Mouse (Mus musculus): ENCODE measurements at regions not wholly inside any gene's neighbourhood (a gene's known extent, or its start where the extent isn't known, plus 50 kb on each side); places are given as distances from the start of the nearest gene placed in this dataset.

DNA sequence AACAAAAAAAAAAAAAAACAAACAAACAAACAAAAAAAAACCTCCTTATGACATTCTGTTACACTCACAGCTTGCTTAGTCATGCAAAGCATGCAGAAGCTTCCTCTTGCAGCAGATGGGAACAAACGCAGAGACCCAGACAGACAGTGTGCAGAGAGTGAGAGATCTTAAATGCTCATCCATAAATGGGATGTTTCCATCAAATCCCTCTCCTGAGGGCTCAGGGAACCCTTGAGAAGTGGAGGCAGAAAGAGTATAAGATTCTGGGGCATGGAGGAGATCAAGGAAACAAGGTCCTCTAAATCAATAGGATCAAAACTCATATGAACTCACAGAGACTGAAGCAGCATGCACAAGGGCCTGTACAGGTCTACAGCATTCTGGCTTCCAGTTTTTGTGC is 52.5 kb downstream of the Adm start:
- peak in 1 of 2 experiments; percentile 33 for DNase-seq (ENCODE audit: low spot score in 2 of 2)

DNA sequence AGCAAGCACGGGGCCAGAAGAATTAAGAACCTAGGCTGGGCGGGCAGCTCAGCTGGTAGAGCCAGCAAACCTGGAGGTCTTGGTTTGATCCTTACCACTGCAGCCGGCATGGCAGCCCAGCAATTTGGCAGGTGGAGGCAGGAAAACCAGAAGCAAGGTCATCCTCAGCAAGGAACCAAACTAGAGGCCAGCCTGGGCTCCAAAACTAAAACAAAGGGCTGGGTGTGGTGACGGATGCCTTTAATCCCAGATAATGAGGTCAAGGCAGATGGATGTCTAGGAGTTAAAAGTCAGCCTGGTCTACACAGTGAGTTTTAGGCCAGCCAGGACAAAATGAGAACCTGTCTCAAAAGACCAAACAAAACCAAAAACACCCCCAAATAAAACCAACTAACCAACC is 55.5 kb downstream of the Adm start:
- DNase-seq (ENCODE audit: low spot score in 2 of 2), result no peak

- peak; percentile 37 to 49 for DNase-seq (ENCODE audit: low spot score in 2 of 2)
Observed at GRCm38 (mm10) chr7:110688884-110689681, 61.6 kb downstream of the Adm start.

DNA sequence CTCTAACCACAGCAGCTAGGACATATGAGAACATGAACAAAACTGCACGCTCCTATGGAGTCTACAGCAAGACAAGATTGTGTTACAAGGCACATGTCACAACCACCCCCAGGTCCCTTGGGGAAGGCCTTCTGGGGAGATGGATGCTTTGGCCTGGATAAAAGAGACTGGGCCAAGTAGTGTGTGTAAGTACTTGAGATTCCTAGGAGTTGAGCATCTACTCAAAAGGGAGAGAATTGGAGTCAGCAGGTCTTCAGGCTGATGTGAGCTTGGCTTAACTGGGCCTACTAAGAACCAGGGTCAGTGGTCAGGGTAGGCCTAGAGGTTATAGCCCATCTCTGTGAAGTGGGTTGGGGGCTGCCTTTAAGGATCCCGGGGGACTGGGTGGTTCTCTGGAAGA is 62.8 kb downstream of the Adm start:
- no peak for DNase-seq (ENCODE audit: low spot score in 2 of 2)

DNA sequence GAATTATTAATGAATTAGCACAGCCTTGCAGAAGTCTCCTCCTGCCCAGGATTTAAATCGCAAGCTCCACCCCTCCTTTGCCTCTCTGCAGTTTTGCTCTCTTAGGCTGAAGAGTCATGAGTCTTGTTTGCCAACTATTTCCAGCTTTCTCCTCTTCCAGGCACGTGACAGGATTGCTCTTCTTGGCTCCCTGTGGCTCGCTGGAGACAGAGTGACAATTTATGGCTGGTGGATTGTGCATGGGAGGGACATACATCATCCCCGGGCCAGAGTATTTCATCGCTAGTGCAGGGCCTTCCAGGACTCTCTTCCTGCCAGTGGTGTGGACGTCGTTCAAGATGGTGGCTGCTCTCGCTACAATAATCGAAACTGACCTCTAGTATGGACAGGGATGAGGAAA is 63.4 kb downstream of the Adm start:
- DNase-seq (ENCODE audit: low spot score in 2 of 2), result no peak

GRCm38 (mm10) chr7:110694262-110694661 is 66.8 kb downstream of the Adm start:
- DNase-seq (ENCODE audit: low spot score in 2 of 2), result no peak

- no peak for DNase-seq (ENCODE audit: low spot score in 2 of 2)
Observed at GRCm38 (mm10) chr7:110695729-110696128, 68.3 kb downstream of the Adm start.

- no peak for DNase-seq (ENCODE audit: low spot score in 2 of 2)
Observed at GRCm38 (mm10) chr7:110698211-110699153, 69.5 kb upstream of the Ampd3 start.

DNA sequence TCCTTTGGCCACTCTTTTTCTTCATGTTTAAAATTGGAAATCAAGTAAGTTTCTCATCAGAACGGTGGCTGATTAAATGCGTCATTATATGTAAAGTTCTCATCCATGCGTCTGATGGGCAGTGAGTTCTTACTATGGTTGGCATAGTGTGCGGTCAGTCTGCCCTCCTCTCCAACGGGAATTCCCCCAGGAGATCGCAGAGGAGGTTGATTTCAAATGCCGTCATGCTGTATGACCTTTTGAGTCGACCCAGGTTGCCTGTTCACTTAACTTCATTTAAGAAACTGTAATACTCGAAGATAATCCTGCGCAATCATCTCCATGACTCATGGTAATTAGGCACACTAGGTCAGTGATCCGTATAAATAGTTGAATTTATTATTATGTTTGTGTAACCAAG is 68.4 kb upstream of the Ampd3 start:
- no peak for DNase-seq (ENCODE audit: low spot score in 2 of 2)

DNA sequence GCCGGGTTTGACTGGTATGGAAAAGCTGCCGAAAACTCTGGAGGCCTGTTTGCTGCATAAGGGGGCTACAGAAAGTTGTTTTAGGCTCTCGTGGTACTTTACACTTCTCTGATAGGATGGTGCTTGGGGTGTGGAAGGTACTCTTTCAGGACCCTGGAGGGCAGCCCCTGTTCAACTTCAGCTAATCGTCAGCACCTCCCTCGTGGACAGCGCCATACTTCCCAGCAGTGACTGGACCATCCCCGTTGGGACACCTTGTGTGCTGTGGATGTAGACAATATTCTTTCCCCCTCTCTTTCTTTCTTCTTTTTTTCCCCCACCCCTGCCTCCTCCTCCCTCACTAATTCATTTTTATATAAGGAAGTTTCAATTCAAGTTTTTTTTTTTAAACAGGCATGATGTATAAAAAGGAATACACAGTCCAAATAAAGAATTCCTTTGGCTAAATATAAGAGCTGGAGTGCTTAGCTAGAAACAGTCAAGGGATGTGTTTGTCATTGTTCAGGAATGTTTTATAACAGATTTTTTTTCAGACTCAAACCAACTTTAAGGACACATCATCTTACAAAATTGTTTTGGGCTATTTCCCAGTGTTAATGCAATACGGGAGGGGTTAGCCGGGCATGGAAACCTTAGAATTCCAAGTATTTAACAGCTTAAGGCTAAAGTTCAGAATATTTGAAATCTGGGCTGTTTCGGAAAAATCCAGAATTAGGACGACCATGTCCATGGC is 66.2 kb upstream of the Ampd3 start:
- DNase-seq (ENCODE audit: low spot score in 2 of 2), result no peak

GRCm38 (mm10) chr7:110702414-110702783 is 65.6 kb upstream of the Ampd3 start:
- DNase-seq (ENCODE audit: low spot score in 2 of 2), result peak; percentile 61 to 74

DNA sequence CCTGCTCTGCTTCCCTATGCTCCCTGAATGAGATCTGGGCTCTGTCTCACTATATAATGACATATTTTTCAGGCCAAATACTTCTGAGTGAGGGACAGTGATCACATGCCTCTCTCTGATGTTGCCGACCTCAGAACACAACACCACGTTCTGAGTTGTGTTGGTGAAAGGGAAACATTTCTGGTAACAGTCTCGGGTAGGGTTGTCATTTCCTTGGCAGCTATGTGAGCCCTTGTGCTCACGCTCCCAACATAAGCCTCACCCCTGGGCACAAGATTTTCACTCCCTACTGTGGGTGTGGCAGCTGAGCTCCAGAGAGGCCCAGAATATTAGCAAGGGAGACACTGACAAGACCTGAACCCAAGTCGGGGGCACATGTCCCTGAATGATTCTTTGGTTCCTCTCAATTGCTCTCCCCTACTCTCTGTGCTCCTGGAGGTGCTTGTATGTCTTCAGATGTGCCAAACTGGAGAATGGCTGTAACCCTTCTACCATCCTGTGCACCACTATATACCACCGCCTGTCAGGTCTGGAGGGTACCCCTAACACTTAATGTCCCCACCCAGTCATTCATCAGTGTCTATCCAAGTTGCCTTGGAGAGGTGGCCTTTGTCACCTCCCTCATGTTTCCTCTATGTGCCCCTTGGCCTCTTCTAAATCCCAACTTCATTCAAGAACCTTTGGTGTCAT is 62.5 kb upstream of the Ampd3 start:
- DNase-seq (ENCODE audit: low spot score in 2 of 2), result no peak

- DNase-seq (ENCODE audit: low spot score in 2 of 2), result no peak
Observed at GRCm38 (mm10) chr7:110706001-110706695, 61.9 kb upstream of the Ampd3 start.

- no peak for DNase-seq (ENCODE audit: low spot score in 2 of 2)
Observed at GRCm38 (mm10) chr7:110706696-110707087, 61.3 kb upstream of the Ampd3 start.

DNA sequence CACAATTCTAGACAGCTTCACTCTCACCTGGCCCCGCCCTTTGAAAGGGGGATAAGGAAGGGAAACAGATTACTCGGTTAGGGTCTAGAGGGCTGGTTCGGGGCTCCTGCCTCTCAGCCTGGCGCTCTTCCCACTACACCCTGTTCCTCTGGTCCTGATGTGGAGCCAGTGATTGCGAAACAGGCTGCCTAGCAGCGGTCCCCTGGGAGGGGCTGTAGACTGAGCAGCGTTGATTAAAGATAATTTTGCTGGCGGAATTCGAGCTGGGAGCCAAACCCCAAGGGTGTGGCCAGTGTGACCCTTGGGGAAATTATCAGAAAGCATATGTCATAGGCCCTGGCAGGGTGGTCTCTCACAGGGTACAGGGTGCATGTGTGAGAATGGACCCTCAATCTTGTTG is 59.9 kb upstream of the Ampd3 start:
- DNase-seq (ENCODE audit: low spot score in 2 of 2), result no peak

- DNase-seq (ENCODE audit: low spot score in 2 of 2), result no peak
Observed at GRCm38 (mm10) chr7:110708781-110709180, 59.2 kb upstream of the Ampd3 start.

- no peak for DNase-seq (ENCODE audit: low spot score in 2 of 2)
Observed at GRCm38 (mm10) chr7:110709606-110710005, 58.4 kb upstream of the Ampd3 start.

DNA sequence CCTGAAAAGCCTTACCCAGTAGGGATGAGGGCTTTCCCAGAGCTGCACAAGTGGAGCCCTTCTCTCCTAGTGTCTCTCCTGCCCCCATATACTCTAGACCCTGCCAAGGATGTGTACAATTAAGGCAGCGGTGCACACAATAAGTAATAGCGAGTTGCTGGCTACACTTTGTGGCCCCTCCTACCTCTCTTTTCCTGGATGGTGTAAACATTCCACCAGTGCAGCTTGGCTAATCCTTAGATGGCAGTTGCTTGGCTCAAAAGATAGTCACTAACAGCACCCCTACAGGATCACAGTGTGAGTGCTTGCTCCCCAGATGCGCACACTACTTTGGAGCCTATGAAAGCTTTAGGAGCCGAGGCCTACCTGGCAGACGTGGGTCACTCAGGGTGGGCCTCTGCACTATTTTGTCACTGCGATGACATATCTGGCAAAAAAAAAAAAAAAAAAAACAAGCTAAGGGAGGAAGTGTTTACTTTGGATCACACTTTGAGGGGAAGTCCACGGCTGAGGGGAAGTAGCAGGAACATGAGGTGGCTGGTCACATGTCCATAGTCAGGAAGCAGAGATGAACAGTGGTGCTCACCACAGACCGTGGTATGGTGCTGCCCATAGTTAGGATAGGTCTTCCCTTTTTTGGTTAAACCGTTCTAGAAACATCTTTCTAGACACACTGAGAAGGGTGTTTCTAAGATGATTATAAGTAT is 57.6 kb upstream of the Ampd3 start:
- DNase-seq (ENCODE audit: low spot score in 2 of 2), result no peak

GRCm38 (mm10) chr7:110713661-110714060 is 54.3 kb upstream of the Ampd3 start:
- no peak for DNase-seq (ENCODE audit: low spot score in 2 of 2)

GRCm38 (mm10) chr7:110715110-110715509 is 52.9 kb upstream of the Ampd3 start:
- DNase-seq (ENCODE audit: low spot score in 2 of 2), result no peak
